Comparison of ENCODE assay signal across 18 mouse cellular contexts in the genomic region with DNA sequence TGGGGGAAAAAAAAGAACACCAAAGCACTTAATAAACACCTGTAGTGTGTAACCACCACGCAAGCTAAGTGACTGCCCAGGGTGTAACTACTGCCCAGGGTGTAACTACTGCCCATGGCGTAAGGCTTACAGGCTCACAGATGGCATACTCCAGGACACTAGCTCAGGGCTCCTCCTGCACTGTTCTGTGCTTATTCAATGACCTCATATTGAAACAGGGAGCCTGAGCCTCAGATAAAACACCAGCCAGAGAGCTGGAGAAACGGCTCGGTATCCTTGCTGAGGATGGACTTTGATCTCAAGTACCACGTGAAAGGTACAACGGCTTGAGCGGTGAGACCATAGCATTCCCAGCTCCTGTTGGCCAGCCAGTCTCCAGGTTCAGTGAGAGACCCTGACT. TPM values are rescaled to one million over a fixed set of nuclear protein-coding genes. Genes with fewer than 3 reads are reported as not detected.
A peak's percentile ranks its signal among the peaks of the same experiment; 100 is the strongest.
DNase-seq lines count a peak whose midpoint lies in the region; ATAC-seq and TF ChIP-seq lines count a peak whose summit lies in the region.
"Had no signal": no experiment of that assay in that cellular context is flagged by ENCODE, and none has a peak within 500 bp of the region (broad histone marks: within the 10 kb centered on the region; RNA-seq: fewer than 3 reads in every experiment).

No protein-coding gene starts in this region.

- H3K4me3 ChIP-seq in kidney, adult 2 months (ENCODE audit: insufficient read depth, low read depth, low read length), result no peak overlapping the region
- H3K4me3 ChIP-seq in liver, embryonic 13.5 days (replicated peaks), result no peak overlapping the region
- no peak overlapping the region for H3K4me3 ChIP-seq in stomach, embryonic 16.5 days (replicated peaks; ENCODE audit: low read length)
- H3K4me3 ChIP-seq: embryonic facial prominence, embryonic 12.5 days; midbrain, embryonic 12.5 days; myocyte had no signal

- peak; percentile 51 for DNase-seq in kidney, adult 2 months
- DNase-seq in kidney, postnatal 14 days, result no peak
- peak; percentile 72 for DNase-seq in adipocyte (ENCODE audit: low spot score)
- no peak for DNase-seq in liver, embryonic 13.5 days
- DNase-seq in adrenal gland, adult 8-10 months, result no peak
- no peak for DNase-seq in frontal cortex, postnatal 25 days (ENCODE audit: low spot score in 2 of 2)
- DNase-seq: cerebellum, adult 11-12 months; forebrain, postnatal 0 days; gastrocnemius, postnatal 10 days; heart, postnatal 14 days; lung, adult 18-20 months; lung, postnatal 36 days; thymus, adult 2 months had no signal

- H3K4me2 ChIP-seq in liver, embryonic 13.5 days, result peak overlapping the region; percentile 52
- H3K4me2 ChIP-seq in stomach, embryonic 16.5 days (ENCODE audit: low read depth, low read length), result no peak overlapping the region
- H3K4me2 ChIP-seq: embryonic facial prominence, embryonic 12.5 days; midbrain, embryonic 12.5 days had no signal

- H3K9me3 ChIP-seq in liver, embryonic 13.5 days (replicated peaks), result no peaks in the 10 kb centered on the region
- no peaks in the 10 kb centered on the region for H3K9me3 ChIP-seq in stomach, embryonic 16.5 days (replicated peaks; ENCODE audit: control insufficient read depth, low read length)
- H3K9me3 ChIP-seq: embryonic facial prominence, embryonic 12.5 days; midbrain, embryonic 12.5 days had no signal

- TF ChIP-seq POLR2A in kidney, adult 2 months (IDR thresholded peaks at IDR 0.05; ENCODE audit: low read depth, low read length), result no peak

- TF ChIP-seq CTCF in kidney, adult 2 months (conservative IDR thresholded peaks at IDR 0.05; ENCODE audit: insufficient read depth, insufficient read length, low read depth, low read length), result no peak

- H3K27me3 ChIP-seq in kidney, adult 2 months (replicated peaks; ENCODE audit: control insufficient read depth, insufficient read depth, low read length), result no peaks in the 10 kb centered on the region
- H3K27me3 ChIP-seq in liver, embryonic 13.5 days, result no peaks in the 10 kb centered on the region
- H3K27me3 ChIP-seq in stomach, embryonic 16.5 days (ENCODE audit: control insufficient read depth, insufficient read depth, low read length), result no peaks in the 10 kb centered on the region
- H3K27me3 ChIP-seq: embryonic facial prominence, embryonic 12.5 days; midbrain, embryonic 12.5 days had no signal

- WGBS in kidney, adult 2 months, result 68% methylated on average over 7 of the region's 7 CpGs
- 80% methylated on average over 7 of the region's 7 CpGs for WGBS in liver, embryonic 13.5 days (ENCODE audit: insufficient replicate concordance)
- WGBS in stomach, embryonic 16.5 days, result 80% methylated on average over 7 of the region's 7 CpGs

- H3K36me3 ChIP-seq in kidney, adult 2 months (ENCODE audit: control insufficient read depth, insufficient read depth, low read length), result no peaks in the 10 kb centered on the region
- peaks cover 70% of the 10 kb centered on the region for H3K36me3 ChIP-seq in liver, embryonic 13.5 days
- H3K36me3 ChIP-seq in stomach, embryonic 16.5 days (ENCODE audit: control insufficient read depth, insufficient read depth, low read length), result peaks cover 8% of the 10 kb centered on the region

- H3K27ac ChIP-seq in kidney, adult 2 months (ENCODE audit: insufficient read depth, low read depth, low read length), result no peak overlapping the region
- H3K27ac ChIP-seq in liver, embryonic 13.5 days, result peak overlapping the region; percentile 92
- peak overlapping the region; percentile 64 for H3K27ac ChIP-seq in stomach, embryonic 16.5 days (ENCODE audit: low read length)
- H3K27ac ChIP-seq: embryonic facial prominence, embryonic 12.5 days; midbrain, embryonic 12.5 days had no signal

- peak overlapping the region; percentile 55; the same call in 1 of the 2 replicates for H3K9ac ChIP-seq in liver, embryonic 13.5 days
- no peak overlapping the region for H3K9ac ChIP-seq in stomach, embryonic 16.5 days (ENCODE audit: low read length)
- H3K9ac ChIP-seq: embryonic facial prominence, embryonic 12.5 days; forebrain, postnatal 0 days; midbrain, embryonic 12.5 days had no signal

- no peaks in the 10 kb centered on the region for H3K4me1 ChIP-seq in kidney, adult 2 months (ENCODE audit: control insufficient read depth, insufficient read depth, low read length)
- H3K4me1 ChIP-seq in liver, embryonic 13.5 days (replicated peaks), result peaks cover 65% of the 10 kb centered on the region
- H3K4me1 ChIP-seq in stomach, embryonic 16.5 days (ENCODE audit: control insufficient read depth, insufficient read depth, low read length), result peaks cover 11% of the 10 kb centered on the region

- no peak for ATAC-seq in liver, embryonic 13.5 days (ENCODE audit: low read depth)
- peak; percentile 84 for ATAC-seq in stomach, embryonic 16.5 days (ENCODE audit: insufficient read depth, low FRiP score)
- ATAC-seq: forebrain, postnatal 0 days; hindbrain, embryonic 16.5 days had no signal

RNA-seq across cellular contexts. Expression of a gene that starts 13.7 kb away (rescaled TPM):
- polyA plus RNA-seq in kidney, adult 2 months (2012; rRNA removed), result 2.3 and 2.4 TPM in 2 replicates
- polyA plus RNA-seq in liver, embryonic 13.5 days (2015; fragmentation: Nextera tagmentation; extraction: Ambion mirVana), result 90.3 and 106 TPM in 2 replicates
- 29.6 and 35.2 TPM in 2 replicates for polyA plus RNA-seq in stomach, embryonic 16.5 days (2015; fragmentation: Nextera tagmentation; extraction: Ambion mirVana)
- 10 to 100 TPM; 14.4 to 19.3 (median 17.6) TPM for total RNA-seq in adrenal gland, adult 8-10 months (2022)

RNA-seq across cellular contexts. Expression of a gene that starts 13.8 kb away (rescaled TPM):
- 17.9 and 23.5 TPM in 2 replicates for polyA plus RNA-seq in kidney, adult 2 months (2012; rRNA removed)
- 36.9 and 46.5 TPM in 2 replicates for polyA plus RNA-seq in liver, embryonic 13.5 days (2015; fragmentation: Nextera tagmentation; extraction: Ambion mirVana)
- polyA plus RNA-seq in stomach, embryonic 16.5 days (2015; fragmentation: Nextera tagmentation; extraction: Ambion mirVana), result 67.6 and 67.9 TPM in 2 replicates
- 10 to 100 TPM; 66.9 to 77.3 (median 71.4) TPM for total RNA-seq in adrenal gland, adult 8-10 months (2022)

RNA-seq across cellular contexts. Expression of a gene that starts 36.9 kb away (rescaled TPM):
- polyA plus RNA-seq in kidney, adult 2 months (2012; rRNA removed), result 85.2 and 125 TPM in 2 replicates
- polyA plus RNA-seq in liver, embryonic 13.5 days (2015; fragmentation: Nextera tagmentation; extraction: Ambion mirVana), result 329 and 343 TPM in 2 replicates
- 121 and 145 TPM in 2 replicates for polyA plus RNA-seq in stomach, embryonic 16.5 days (2015; fragmentation: Nextera tagmentation; extraction: Ambion mirVana)
- total RNA-seq in adrenal gland, adult 8-10 months (2022), result 100 to 1,000 TPM in 3 of 4 experiments, 10 to 100 TPM in 1; 94.1 to 174 (median 137) TPM

Comparison
In these comparisons a context has a peak if more than half of its experiments do, and no peak if none do; other contexts are left out.
1. DNase-seq: peak in kidney, adult 2 months (single experiment) and adipocyte (single experiment); none in kidney, postnatal 14 days (single experiment), liver, embryonic 13.5 days (single experiment), adrenal gland, adult 8-10 months (single experiment) and frontal cortex, postnatal 25 days (0 of 2).